Mouse (Mus musculus): ENCODE measurements at regions not wholly inside any gene's neighbourhood (a gene's known extent, or its start where the extent isn't known, plus 50 kb on each side); places are given as distances from the start of the nearest gene placed in this dataset.

DNA sequence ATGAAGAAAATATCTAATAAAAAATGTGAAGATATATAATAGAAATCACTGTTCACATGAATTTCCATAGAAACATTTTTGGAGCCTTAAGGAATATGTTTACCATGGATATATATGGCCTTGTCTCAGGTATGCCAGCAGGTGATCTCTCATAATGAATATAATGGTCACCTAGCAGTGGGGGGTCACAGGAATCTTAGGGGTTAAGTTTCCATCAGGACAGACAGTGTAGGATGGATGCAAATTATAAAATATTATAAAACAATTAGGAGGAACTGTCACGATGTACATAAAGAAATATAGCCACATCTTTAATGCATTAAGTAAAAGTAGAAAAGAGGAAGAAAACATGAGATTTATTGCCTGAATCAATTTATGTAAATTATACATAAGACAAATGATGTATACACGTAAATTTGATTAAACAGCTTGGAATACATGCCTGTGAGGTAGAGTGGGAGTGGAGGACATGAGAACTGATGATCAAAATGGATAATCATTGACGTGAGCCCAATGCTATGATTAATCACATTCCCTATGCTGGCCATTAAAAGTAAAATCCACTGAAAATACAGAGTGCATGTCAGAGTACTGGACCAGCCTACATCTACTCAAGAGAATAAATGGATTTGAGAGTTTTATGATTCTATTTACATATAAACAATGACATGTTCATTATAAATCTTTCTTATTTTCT, 693.0 kb upstream of the Gpc5 start:
- TF ChIP-seq CTCF (conservative IDR thresholded peaks at IDR 0.05; ENCODE audit: low read length) (no peak), POU5F1 (IDR thresholded peaks at IDR 0.05; ENCODE audit: borderline replicate concordance, low read length) (no peak)
